Mouse (Mus musculus): ENCODE results near the gene Leap2.

GRCm38 (mm10) chr11:53383758-53384428 is 39.1 kb downstream of the Leap2 start:
- TF ChIP-seq CTCF (IDR thresholded peaks at IDR 0.05; ENCODE audit: low read depth, low read length), result no peak
- TF ChIP-seq POLR2A (IDR thresholded peaks at IDR 0.05; ENCODE audit: extremely low read depth, insufficient read depth, low read length), result no peak
